Mouse (Mus musculus) E14TG2a.4 (cell line): ENCODE measurements around the gene Ehd1.

Experiments
- CTCF ChIP-seq: conservative IDR thresholded peaks from 2 replicates; pipeline ENCODE4 v1.5.1; 2014; ENCODE audit warnings: low read length
- NANOG ChIP-seq: IDR thresholded peaks from 2 replicates; pipeline ENCODE4 v1.6.1; 2014; ENCODE audit warnings: borderline replicate concordance, low read length, mixed read lengths
- POU5F1 ChIP-seq: IDR thresholded peaks from 2 replicates; pipeline ENCODE4 v1.6.1; 2014; ENCODE audit warnings: low read length, borderline replicate concordance

GRCm38 (mm10) chr19:6306137-6306551 is 29.6 kb downstream of the Ehd1 start, which contains the start of gene Cdc42bpg:
- TF ChIP-seq CTCF (no peak), NANOG (no peak), POU5F1 (no peak)
